Comparison of ENCODE assay signal across 1 mouse cellular context in genomic region chr17:34102831-34103230, GRCm38 (mm10).
TF ChIP-seq lines count a peak whose summit lies in the region.

No protein-coding gene starts in this region.

TF ChIP-seq in MEL, 35 proteins besides CTCF, POLR2A, EP300 and RAD21 (continued from another document):
- TF ChIP-seq UBTF (IDR thresholded peaks at IDR 0.05; ENCODE audit: borderline replicate concordance, insufficient read depth, low read depth, low read length) (no peak), ETS1 (IDR thresholded peaks at IDR 0.05; ENCODE audit: low read depth, low read length) (peak; percentile 65; the same call in 1 of the 2 replicates), SIN3A (IDR thresholded peaks at IDR 0.05; ENCODE audit: low read length) (peak; percentile 31; the same call in 1 of the 2 replicates), MAFK (IDR thresholded peaks at IDR 0.05; ENCODE audit: borderline replicate concordance, low read depth, low read length) (no peak), MXI1 (IDR thresholded peaks at IDR 0.05; ENCODE audit: low read depth, low read length) (peak; percentile 25; the same call in 1 of the 2 replicates)
